Mouse (Mus musculus): Measurements from ENCODE around the gene Pcdh7. TPM values are rescaled to one million over a fixed set of nuclear protein-coding genes. Genes with fewer than 3 reads are reported as not detected.

The Pcdh7 gene
- total and polyA plus RNA-seq, 3 experiments: not detected

DNA sequence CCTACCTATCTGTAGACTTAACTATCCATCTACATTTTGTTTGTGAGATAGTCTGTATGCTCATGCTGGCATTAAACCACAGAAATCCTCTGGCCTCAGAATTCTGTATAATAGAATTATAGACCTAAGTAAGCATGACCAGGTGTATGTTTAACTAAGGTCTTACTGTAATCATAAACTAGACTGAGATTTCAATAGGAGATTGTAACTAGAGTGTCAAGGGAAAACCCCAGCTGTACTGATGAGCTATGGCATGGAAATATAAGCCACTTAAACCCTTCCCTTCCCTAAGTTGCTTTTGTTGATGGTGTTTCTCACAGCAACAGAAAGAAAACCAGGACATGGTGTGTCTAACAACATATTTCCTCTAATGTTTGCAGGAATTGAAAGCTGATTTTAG is 78.6 kb downstream of the Pcdh7 start:
- no peak overlapping the region for H3K27ac ChIP-seq (ENCODE audit: control insufficient read depth, low read depth, low read length)
- H3K9ac ChIP-seq (ENCODE audit: control insufficient read depth, low read depth, low read length, poor library complexity, severe bottlenecking): no peak overlapping the region
- H3K4me1 ChIP-seq (ENCODE audit: control insufficient read depth in 1 of 2, insufficient read depth in 2 of 2, low read length in 2 of 2): no peaks in the 10 kb centered on the region
- no peaks in the 10 kb centered on the region for H3K9me3 ChIP-seq (replicated peaks; ENCODE audit: insufficient read depth, low read length)
- TF ChIP-seq POLR2AphosphoS5 (IDR thresholded peaks at IDR 0.05; ENCODE audit: borderline replicate concordance, low read depth, low read length) (no peak), POLR2A (IDR thresholded peaks at IDR 0.05; ENCODE audit: control insufficient read depth in 1 of 2, insufficient read depth in 1 of 2, low read depth in 1 of 2, low read length in 2 of 2, poor library complexity in 1 of 2) (no peak), MAFK (IDR thresholded peaks at IDR 0.05; ENCODE audit: borderline replicate concordance, low read depth, low read length) (no peak), CHD1 (IDR thresholded peaks at IDR 0.05; ENCODE audit: low read depth, low read length) (no peak), E2F4 (IDR thresholded peaks at IDR 0.05; ENCODE audit: borderline replicate concordance, low read depth, low read length) (no peak), ZKSCAN1 (IDR thresholded peaks at IDR 0.05; ENCODE audit: low read depth, low read length) (no peak)
- DNase-seq (ENCODE audit: low read depth, low spot score): no peak
- no peaks in the 10 kb centered on the region for H3K36me3 ChIP-seq (ENCODE audit: control insufficient read depth in 1 of 2, insufficient read depth in 2 of 2, low read length in 2 of 2)
- H3K79me2 ChIP-seq (ENCODE audit: control insufficient read depth, insufficient read depth, low read length, poor library complexity): no peaks in the 10 kb centered on the region
- no peak overlapping the region for H3K4me3 ChIP-seq (ENCODE audit: control insufficient read depth in 1 of 2, insufficient read depth in 1 of 2, low read depth in 2 of 2, low read length in 2 of 2)
- H3K27me3 ChIP-seq (ENCODE audit: control insufficient read depth in 1 of 2, insufficient read depth in 2 of 2, low read length in 2 of 2): no peaks in the 10 kb centered on the region

DNA sequence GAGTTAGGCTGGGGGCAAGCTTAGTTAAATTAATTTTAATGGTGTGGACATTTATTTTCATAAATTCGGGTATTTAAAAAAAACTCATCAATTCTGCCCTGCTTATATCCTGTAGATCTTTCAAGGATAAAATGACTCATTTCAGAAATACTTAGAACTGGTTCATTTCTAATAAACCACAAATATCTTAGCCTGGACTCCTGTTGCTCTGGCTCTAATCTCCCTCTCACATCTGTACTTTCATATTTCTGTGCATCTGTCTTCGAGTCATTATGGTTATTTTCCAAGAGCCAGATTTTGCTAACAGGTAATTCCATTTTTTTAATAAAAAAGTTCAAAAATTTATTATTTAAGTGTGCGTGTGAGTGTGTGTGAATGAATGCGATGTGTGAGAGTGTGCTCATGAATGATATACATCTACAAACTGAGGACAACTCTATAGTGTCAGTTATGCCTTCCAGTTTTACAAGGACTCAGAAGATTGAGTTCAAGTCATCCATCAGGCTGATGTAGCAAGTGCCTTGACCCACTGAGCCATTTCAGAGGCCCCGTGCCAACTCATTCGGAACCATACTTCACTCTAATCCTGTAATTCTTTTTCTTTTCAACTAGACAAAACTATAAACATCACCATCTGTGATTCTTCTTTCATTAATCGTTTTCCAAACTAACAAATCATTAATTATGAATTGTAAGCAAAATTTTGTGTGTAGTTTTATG is 80.3 kb downstream of the Pcdh7 start:
- H3K27me3 ChIP-seq (ENCODE audit: control insufficient read depth in 1 of 2, insufficient read depth in 2 of 2, low read length in 2 of 2): no peaks in the 10 kb centered on the region
- no peaks in the 10 kb centered on the region for H3K79me2 ChIP-seq (ENCODE audit: control insufficient read depth, insufficient read depth, low read length, poor library complexity)
- no peak overlapping the region for H3K9ac ChIP-seq (ENCODE audit: control insufficient read depth, low read depth, low read length, poor library complexity, severe bottlenecking)
- H3K36me3 ChIP-seq (ENCODE audit: control insufficient read depth in 1 of 2, insufficient read depth in 2 of 2, low read length in 2 of 2): no peaks in the 10 kb centered on the region
- no peak overlapping the region for H3K27ac ChIP-seq (ENCODE audit: control insufficient read depth, low read depth, low read length)
- H3K4me3 ChIP-seq (ENCODE audit: control insufficient read depth in 1 of 2, insufficient read depth in 1 of 2, low read depth in 2 of 2, low read length in 2 of 2): no peak overlapping the region
- H3K9me3 ChIP-seq (replicated peaks; ENCODE audit: insufficient read depth, low read length): no peaks in the 10 kb centered on the region
- TF ChIP-seq GABPA (IDR thresholded peaks at IDR 0.05; ENCODE audit: low read depth, low read length): no peak
- DNase-seq (ENCODE audit: low read depth, low spot score): no peak
- H3K4me1 ChIP-seq (ENCODE audit: control insufficient read depth in 1 of 2, insufficient read depth in 2 of 2, low read length in 2 of 2): no peaks in the 10 kb centered on the region

DNA sequence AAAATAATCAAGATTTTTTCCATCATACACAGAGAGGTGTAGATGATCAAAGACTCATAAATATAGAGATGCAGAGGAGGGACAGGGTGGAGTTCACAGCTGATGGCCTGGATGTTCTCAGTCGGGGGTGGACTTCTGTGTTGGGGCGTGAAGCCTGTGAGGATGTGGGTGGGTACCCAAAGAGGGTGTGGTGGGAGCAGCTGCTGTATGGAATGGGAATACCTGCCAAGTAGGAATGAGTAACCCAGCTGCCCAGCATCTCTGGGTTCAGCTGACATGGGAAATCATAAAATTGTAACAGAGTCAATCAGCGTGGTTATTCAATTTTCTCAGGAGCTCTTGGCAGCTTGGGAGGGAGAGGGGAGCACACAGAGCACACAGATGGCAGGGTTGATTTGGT is 85.3 kb downstream of the Pcdh7 start:
- TF ChIP-seq MAX (IDR thresholded peaks at IDR 0.05; ENCODE audit: low read length) (no peak), MYC (IDR thresholded peaks at IDR 0.05; ENCODE audit: low read depth, low read length) (no peak), KAT2A (conservative IDR thresholded peaks at IDR 0.05; ENCODE audit: low read depth, low read length) (no peak), GABPA (IDR thresholded peaks at IDR 0.05; ENCODE audit: low read depth, low read length) (no peak), GATA1 (IDR thresholded peaks at IDR 0.05; ENCODE audit: low read depth, low read length) (no peak), MAFK (IDR thresholded peaks at IDR 0.05; ENCODE audit: borderline replicate concordance, low read depth, low read length) (no peak), BHLHE40 (IDR thresholded peaks at IDR 0.05; ENCODE audit: borderline replicate concordance, low read depth, low read length) (no peak), TCF12 (IDR thresholded peaks at IDR 0.05; ENCODE audit: low read depth, low read length) (no peak), MEF2A (IDR thresholded peaks at IDR 0.05; ENCODE audit: extremely low read depth, insufficient replicate concordance, low read depth, low read length, poor library complexity, severe bottlenecking) (no peak), ETS1 (IDR thresholded peaks at IDR 0.05; ENCODE audit: low read depth, low read length) (no peak)

More for the DNA sequence above, 85.3 kb downstream of the Pcdh7 start:
- Histone ChIP-seq H3K36me3 (ENCODE audit: control insufficient read depth in 1 of 2, insufficient read depth in 2 of 2, low read length in 2 of 2) (no peaks in the 10 kb centered on the region), H3K27ac (ENCODE audit: control insufficient read depth, low read depth, low read length) (no peak overlapping the region), H3K9ac (ENCODE audit: control insufficient read depth, low read depth, low read length, poor library complexity, severe bottlenecking) (no peak overlapping the region), H3K27me3 (ENCODE audit: control insufficient read depth in 1 of 2, insufficient read depth in 2 of 2, low read length in 2 of 2) (no peaks in the 10 kb centered on the region; a peak in 1 of 4 replicates), H3K4me3 (ENCODE audit: control insufficient read depth in 1 of 2, insufficient read depth in 1 of 2, low read depth in 2 of 2, low read length in 2 of 2) (no peak overlapping the region), H3K4me1 (ENCODE audit: control insufficient read depth in 1 of 2, insufficient read depth in 2 of 2, low read length in 2 of 2) (no peaks in the 10 kb centered on the region; a peak in 1 of 4 replicates), H3K79me2 (ENCODE audit: control insufficient read depth, insufficient read depth, low read length, poor library complexity) (no peaks in the 10 kb centered on the region), H3K9me3 (replicated peaks; ENCODE audit: insufficient read depth, low read length) (no peaks in the 10 kb centered on the region)
- DNase-seq (ENCODE audit: low read depth, low spot score): no peak

All from MEL (cell line).